In the genomic region with DNA sequence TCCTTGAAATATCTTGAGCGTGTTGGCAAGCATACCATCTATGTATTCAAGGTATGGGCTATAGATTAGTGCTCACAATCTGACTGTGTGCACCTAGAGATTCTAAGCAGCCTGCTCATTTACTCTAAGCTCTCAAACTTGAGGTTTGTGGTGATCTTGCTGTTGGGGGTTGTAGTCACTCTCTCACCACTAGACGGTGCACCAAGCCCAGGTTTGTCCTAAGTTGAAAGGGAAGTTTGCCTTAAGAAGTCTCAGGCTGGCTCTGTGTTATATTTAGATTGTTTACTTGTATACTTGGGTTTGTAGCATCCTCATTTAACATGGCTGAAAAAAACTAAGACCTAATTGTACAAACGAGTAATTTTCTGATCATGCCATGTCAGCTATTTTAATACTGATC, we compare ENCODE assay signal across 15 mouse cellular contexts. TPM values are rescaled to one million over a fixed set of nuclear protein-coding genes. Genes with fewer than 3 reads are reported as not detected.
"Had no signal": no experiment of that assay in that cellular context is flagged by ENCODE, and none has a peak within 500 bp of the region (broad histone marks: within the 10 kb centered on the region; RNA-seq: fewer than 3 reads in every experiment).

No protein-coding gene starts in this region.

RNA-seq across cellular contexts. Expression of a gene that starts 12.2 kb away (rescaled TPM):
- total RNA-seq: heart, postnatal 10 days; heart, postnatal 14 days; heart, postnatal 25 days; heart, postnatal 36 days; heart, postnatal 4 days; hindbrain, postnatal 0 days; layer of hippocampus, adult 18-20 months; layer of hippocampus, adult 2 months; layer of hippocampus, adult 8-10 months; layer of hippocampus, postnatal 10 days; layer of hippocampus, postnatal 14 days; layer of hippocampus, postnatal 25 days; layer of hippocampus, postnatal 36 days; left cerebral cortex, adult 18-20 months; left cerebral cortex, adult 2 months had no signal
